Mouse (Mus musculus): ENCODE data around the gene Tmc8. TPM values are rescaled to one million over a fixed set of nuclear protein-coding genes. Genes with fewer than 3 reads are reported as not detected.
A peak's percentile ranks its signal among the peaks of the same experiment; 100 is the strongest.

Gene Tmc8
- polyA plus RNA-seq, 1 experiment = 0.29 TPM

DNA sequence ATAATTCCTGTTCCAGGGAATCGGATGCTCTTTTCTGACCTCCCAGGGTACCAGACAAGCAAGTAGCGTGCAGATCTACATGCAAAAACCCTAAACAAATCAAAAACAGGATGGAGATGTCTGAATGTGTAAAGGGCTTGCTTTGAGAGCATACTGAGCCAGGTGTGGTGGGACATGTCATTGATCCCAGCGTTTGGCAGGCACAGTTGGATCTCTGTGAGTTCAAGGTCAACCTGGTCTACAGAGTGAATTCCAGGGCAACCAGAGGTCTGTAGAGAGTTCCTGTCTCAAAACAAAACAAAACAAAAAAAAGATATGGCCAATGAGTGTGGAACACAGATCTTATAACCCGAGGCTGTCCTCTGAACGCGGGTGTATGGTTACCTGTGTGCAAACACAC, 41.5 kb downstream of the Tmc8 start:
- Histone ChIP-seq H3K4me3 (replicated peaks; ENCODE audit: insufficient read depth, low read depth, low read length) (no peak overlapping the region), H3K27ac (ENCODE audit: insufficient read depth, low read length) (no peak overlapping the region), H3K27me3 (ENCODE audit: control insufficient read depth, insufficient read depth, low read length) (no peaks in the 10 kb centered on the region; the same call in 1 of the 2 replicates), H3K4me1 (ENCODE audit: control insufficient read depth, insufficient read depth, low read length) (peaks cover 17% of the 10 kb centered on the region)
- 95% methylated on average over 6 of the region's 6 CpGs for WGBS
- no peak for DNase-seq
- TF ChIP-seq CTCF (IDR thresholded peaks at IDR 0.05; ENCODE audit: borderline replicate concordance, insufficient read depth, low read depth, low read length) (no peak), POLR2A (IDR thresholded peaks at IDR 0.05; ENCODE audit: borderline replicate concordance, insufficient read depth, low read length) (no peak)

DNA sequence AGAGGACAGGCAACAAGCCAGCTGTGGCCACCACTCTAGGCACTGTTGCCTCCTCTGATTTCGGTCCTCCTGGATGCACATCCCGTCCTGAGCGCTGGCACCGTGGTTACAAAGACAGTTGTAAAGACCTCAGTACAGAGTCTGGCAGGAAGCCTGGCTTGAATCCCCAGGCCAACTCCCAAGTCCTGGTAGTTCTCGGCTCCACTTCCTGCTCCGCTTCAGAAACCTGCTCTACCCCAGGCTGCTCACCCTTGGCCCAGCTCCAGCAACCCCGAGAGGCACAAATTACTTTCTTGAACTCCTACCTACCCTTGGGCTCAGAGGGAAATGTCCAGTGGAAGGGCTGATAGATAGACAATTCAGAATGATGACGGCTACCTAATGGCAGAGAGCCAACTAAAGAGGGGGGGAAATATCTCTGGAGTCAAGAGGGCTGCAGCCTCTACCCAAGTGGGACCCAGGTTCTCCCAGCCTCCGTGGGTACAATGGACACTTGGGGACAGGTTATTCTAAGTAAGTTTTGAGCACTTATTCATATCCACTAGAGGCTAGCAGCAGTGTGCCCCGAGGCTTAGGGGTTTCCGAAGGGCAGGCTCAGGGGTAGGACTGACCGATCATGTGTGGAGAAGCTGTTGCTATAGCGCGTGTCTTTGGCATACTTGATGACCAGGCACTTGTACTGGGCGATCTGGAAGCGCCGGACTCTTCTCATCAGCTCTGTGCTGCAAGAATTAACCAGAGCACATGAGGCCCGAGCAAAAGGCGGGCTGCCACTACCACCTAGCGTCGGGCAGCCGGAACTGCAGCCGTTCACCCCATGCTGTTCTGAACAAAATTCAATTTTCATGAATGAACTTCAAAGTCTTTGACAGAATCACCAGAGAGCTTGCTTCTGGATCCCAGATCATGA, 42.4 kb downstream of the Tmc8 start:
- Histone ChIP-seq H3K27me3 (ENCODE audit: control insufficient read depth, insufficient read depth, low read length) (no peaks in the 10 kb centered on the region; the same call in 1 of the 2 replicates), H3K4me1 (ENCODE audit: control insufficient read depth, insufficient read depth, low read length) (peaks cover 14% of the 10 kb centered on the region), H3K4me3 (replicated peaks; ENCODE audit: insufficient read depth, low read depth, low read length) (no peak overlapping the region), H3K27ac (ENCODE audit: insufficient read depth, low read length) (no peak overlapping the region)
- DNase-seq = peak; percentile 72 to 80
- WGBS = 4% methylated on average over 23 of the region's 23 CpGs
- TF ChIP-seq CTCF (IDR thresholded peaks at IDR 0.05; ENCODE audit: borderline replicate concordance, insufficient read depth, low read depth, low read length) = peak; percentile 97
- TF ChIP-seq POLR2A (IDR thresholded peaks at IDR 0.05; ENCODE audit: borderline replicate concordance, insufficient read depth, low read length) = no peak

GRCm38 (mm10) chr11:117825333-117826101, 43.6 kb downstream of the Tmc8 start, which contains the start of the genes Afmid and Tk1:
Gene Afmid, plus strand, starts transcription at chr11:117825924.
Gene Tk1, minus strand, starts transcription at chr11:117826092.
- 2% methylated on average over 34 of the region's 34 CpGs for WGBS

GRCm38 (mm10) chr11:117826164-117826563, 44.3 kb downstream of the Tmc8 start:
- Histone ChIP-seq H3K27ac (ENCODE audit: insufficient read depth, low read length) (no peak overlapping the region), H3K27me3 (ENCODE audit: control insufficient read depth, insufficient read depth, low read length) (no peaks in the 10 kb centered on the region; the same call in 1 of the 2 replicates), H3K4me3 (replicated peaks; ENCODE audit: insufficient read depth, low read depth, low read length) (no peak overlapping the region), H3K4me1 (ENCODE audit: control insufficient read depth, insufficient read depth, low read length) (peaks cover 10% of the 10 kb centered on the region; the same call in 1 of the 2 replicates)
- no peak for DNase-seq
- TF ChIP-seq CTCF (IDR thresholded peaks at IDR 0.05; ENCODE audit: borderline replicate concordance, insufficient read depth, low read depth, low read length) (no peak), POLR2A (IDR thresholded peaks at IDR 0.05; ENCODE audit: borderline replicate concordance, insufficient read depth, low read length) (no peak)
- 51% methylated on average over 5 of the region's 5 CpGs for WGBS

More at GRCm38 (mm10) chr11:117825333-117826101, 43.6 kb downstream of the Tmc8 start, which contains the start of the genes Afmid and Tk1:
- TF ChIP-seq POLR2A (IDR thresholded peaks at IDR 0.05; ENCODE audit: borderline replicate concordance, insufficient read depth, low read length) (no peak), CTCF (IDR thresholded peaks at IDR 0.05; ENCODE audit: borderline replicate concordance, insufficient read depth, low read depth, low read length) (no peak)
- Histone ChIP-seq H3K4me3 (replicated peaks; ENCODE audit: insufficient read depth, low read depth, low read length) (no peak within 1 kb of the TSS), H3K27me3 (ENCODE audit: control insufficient read depth, insufficient read depth, low read length) (no peaks in the 10 kb centered on the region; the same call in 1 of the 2 replicates), H3K27ac (ENCODE audit: insufficient read depth, low read length) (no peak within 1 kb of the TSS), H3K4me1 (ENCODE audit: control insufficient read depth, insufficient read depth, low read length) (peaks cover 10% of the 10 kb centered on the region; the same call in 1 of the 2 replicates)
- DNase-seq = no peak

DNA sequence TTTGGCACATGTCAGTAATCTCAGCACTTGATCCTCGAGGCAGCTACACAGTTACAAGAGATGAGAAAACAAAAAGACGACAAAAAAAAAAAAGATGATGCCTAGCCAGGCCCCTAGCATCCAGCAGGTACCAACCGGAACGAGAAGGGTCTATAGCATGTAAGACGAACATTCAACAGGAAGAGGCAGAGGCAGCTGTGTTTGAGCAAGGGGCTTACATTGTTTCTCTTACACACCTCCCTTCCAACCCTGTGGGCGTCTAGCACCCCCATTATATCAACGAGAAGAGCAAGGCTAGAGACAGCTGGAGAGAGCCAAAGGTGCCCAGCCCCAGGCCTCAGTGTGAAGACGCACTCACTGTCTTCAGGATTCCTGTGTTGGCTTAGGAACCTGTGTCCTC, 45.0 kb downstream of the Tmc8 start:
- no peaks in the 10 kb centered on the region; the same call in 1 of the 2 replicates for H3K27me3 ChIP-seq (ENCODE audit: control insufficient read depth, insufficient read depth, low read length)
- no peak overlapping the region for H3K4me3 ChIP-seq (replicated peaks; ENCODE audit: insufficient read depth, low read depth, low read length)
- 84% methylated on average over 8 of the region's 8 CpGs for WGBS
- TF ChIP-seq POLR2A (IDR thresholded peaks at IDR 0.05; ENCODE audit: borderline replicate concordance, insufficient read depth, low read length) = no peak
- TF ChIP-seq CTCF (IDR thresholded peaks at IDR 0.05; ENCODE audit: borderline replicate concordance, insufficient read depth, low read depth, low read length) = no peak
- DNase-seq = no peak
- no peak overlapping the region for H3K27ac ChIP-seq (ENCODE audit: insufficient read depth, low read length)
- H3K4me1 ChIP-seq (ENCODE audit: control insufficient read depth, insufficient read depth, low read length) = peaks cover 10% of the 10 kb centered on the region; the same call in 1 of the 2 replicates

GRCm38 (mm10) chr11:117827386-117827785, 45.5 kb downstream of the Tmc8 start:
- TF ChIP-seq POLR2A (IDR thresholded peaks at IDR 0.05; ENCODE audit: borderline replicate concordance, insufficient read depth, low read length) = no peak
- no peak for TF ChIP-seq CTCF (IDR thresholded peaks at IDR 0.05; ENCODE audit: borderline replicate concordance, insufficient read depth, low read depth, low read length)
- DNase-seq = no peak
- 64% methylated on average over 3 of the region's 3 CpGs for WGBS
- Histone ChIP-seq H3K27ac (ENCODE audit: insufficient read depth, low read length) (no peak overlapping the region), H3K4me1 (ENCODE audit: control insufficient read depth, insufficient read depth, low read length) (peaks cover 10% of the 10 kb centered on the region; the same call in 1 of the 2 replicates), H3K4me3 (replicated peaks; ENCODE audit: insufficient read depth, low read depth, low read length) (no peak overlapping the region), H3K27me3 (ENCODE audit: control insufficient read depth, insufficient read depth, low read length) (no peaks in the 10 kb centered on the region; the same call in 1 of the 2 replicates)

DNA sequence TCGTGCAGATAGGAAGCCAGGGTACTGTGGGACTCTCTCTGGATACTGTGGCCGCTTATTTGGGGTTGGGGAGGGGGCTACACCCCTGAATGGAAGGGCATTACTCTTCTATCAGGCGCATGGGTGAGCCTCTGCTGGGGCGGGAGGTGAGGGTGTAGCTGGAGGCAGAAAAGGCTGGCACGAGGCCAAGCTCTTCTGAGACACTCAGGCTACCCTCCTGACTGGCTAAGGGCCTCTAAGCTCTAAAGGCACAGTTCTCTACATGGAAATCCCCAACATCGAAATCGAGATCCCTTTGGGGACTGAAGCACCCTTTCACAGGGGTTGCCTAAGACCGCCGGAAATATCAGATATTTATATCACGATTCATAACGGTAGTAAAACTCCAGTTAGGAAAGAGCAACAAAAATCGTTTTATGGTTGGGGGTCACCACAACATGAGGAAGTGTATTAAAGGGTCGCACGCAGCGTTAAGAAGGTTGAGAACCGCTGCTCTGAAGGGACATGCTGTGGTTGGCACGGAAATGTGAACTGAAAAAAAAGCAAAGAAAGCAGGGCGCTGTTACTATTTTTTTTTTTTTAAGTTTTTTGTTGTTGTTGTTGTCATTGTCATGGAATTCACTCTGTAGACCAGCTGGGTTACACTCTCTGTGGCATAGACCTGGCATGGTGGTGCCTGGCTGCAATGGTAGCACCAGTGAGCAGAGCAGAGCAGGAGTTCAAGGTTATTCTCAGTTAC, 46.4 kb downstream of the Tmc8 start:
- no peak for DNase-seq
- Histone ChIP-seq H3K27ac (ENCODE audit: insufficient read depth, low read length) (no peak overlapping the region), H3K4me1 (ENCODE audit: control insufficient read depth, insufficient read depth, low read length) (peaks cover 10% of the 10 kb centered on the region; the same call in 1 of the 2 replicates), H3K4me3 (replicated peaks; ENCODE audit: insufficient read depth, low read depth, low read length) (no peak overlapping the region), H3K27me3 (ENCODE audit: control insufficient read depth, insufficient read depth, low read length) (no peaks in the 10 kb centered on the region; the same call in 1 of the 2 replicates)
- 60% methylated on average over 18 of the region's 18 CpGs for WGBS
- TF ChIP-seq POLR2A (IDR thresholded peaks at IDR 0.05; ENCODE audit: borderline replicate concordance, insufficient read depth, low read length) (no peak), CTCF (IDR thresholded peaks at IDR 0.05; ENCODE audit: borderline replicate concordance, insufficient read depth, low read depth, low read length) (no peak)

Data from cerebellum, adult 2 months (tissue).